Mouse (Mus musculus) retina, postnatal 1 day (tissue): Measurements from ENCODE around the gene Vcan.

Experiments used
- DNase-seq: peaks from one replicate; pipeline ENCODE4 v3.0.0-alpha.2; 2012

Vcan gene

GRCm38 (mm10) chr13:89709497-89710201 lies 32.7 kb downstream of the Vcan start:
- DNase-seq: no peak

GRCm38 (mm10) chr13:89708151-89708927 lies 34.0 kb downstream of the Vcan start:
- DNase-seq: no peak

- DNase-seq: no peak
Measured at GRCm38 (mm10) chr13:89702395-89702794, 39.9 kb downstream of the Vcan start.

GRCm38 (mm10) chr13:89699998-89700555 lies 42.2 kb downstream of the Vcan start:
- no peak for DNase-seq

GRCm38 (mm10) chr13:89692597-89692996 lies 49.7 kb downstream of the Vcan start:
- no peak for DNase-seq

- DNase-seq: no peak
Measured at GRCm38 (mm10) chr13:89683490-89683889, 58.8 kb downstream of the Vcan start.

GRCm38 (mm10) chr13:89682254-89682653 lies 60.1 kb downstream of the Vcan start:
- no peak for DNase-seq

GRCm38 (mm10) chr13:89679756-89680155 lies 62.6 kb downstream of the Vcan start:
- DNase-seq: no peak

GRCm38 (mm10) chr13:89670505-89670904 lies 71.8 kb downstream of the Vcan start:
- no peak for DNase-seq

GRCm38 (mm10) chr13:89668981-89669880 lies 73.1 kb downstream of the Vcan start:
- peak; percentile 26 for DNase-seq

- peak; percentile 62 for DNase-seq
Measured at GRCm38 (mm10) chr13:89668069-89668468, 74.2 kb downstream of the Vcan start.

GRCm38 (mm10) chr13:89661688-89662087 lies 80.6 kb downstream of the Vcan start:
- DNase-seq: no peak

GRCm38 (mm10) chr13:89657046-89657445 lies 85.3 kb downstream of the Vcan start:
- DNase-seq: no peak

- DNase-seq: no peak
Measured at GRCm38 (mm10) chr13:89653279-89653678, 89.0 kb downstream of the Vcan start.

GRCm38 (mm10) chr13:89652773-89653172 lies 89.5 kb downstream of the Vcan start:
- DNase-seq: no peak

GRCm38 (mm10) chr13:89645589-89645988 lies 96.7 kb downstream of the Vcan start:
- DNase-seq: peak; percentile 10

GRCm38 (mm10) chr13:89637012-89637411 lies 105.3 kb downstream of the Vcan start:
- DNase-seq: no peak

- peak; percentile 71 for DNase-seq
Measured at GRCm38 (mm10) chr13:89634137-89634683, 108.1 kb downstream of the Vcan start.

- DNase-seq: no peak
Measured at GRCm38 (mm10) chr13:89619064-89619463, 123.2 kb downstream of the Vcan start.

GRCm38 (mm10) chr13:89607399-89607798 lies 134.9 kb downstream of the Vcan start:
- DNase-seq: no peak
